Mouse (Mus musculus) forebrain, embryonic 10.5 days (tissue): ENCODE results near the gene Cbl. TPM values are rescaled to one million over a fixed set of nuclear protein-coding genes. Genes with fewer than 3 reads are reported as not detected.

Experiments used
- DNase-seq: peaks from one replicate; pipeline ENCODE4 v3.0.0-alpha.2; 2017; ENCODE audit warnings: low spot score; ENCODE audit errors: extremely low spot score
- H3K27ac ChIP-seq: fragments of 300-500 bp; sonication (generic); 2 replicates; pipeline ENCODE4 v1.5.1; 2016; ENCODE audit warnings: mild to moderate bottlenecking
- H3K27me3 ChIP-seq: fragments of 300-500 bp; sonication (generic); 2 replicates; pipeline ENCODE4 v1.6.1; 2016; ENCODE audit warnings: mild to moderate bottlenecking; ENCODE audit not compliant: poor library complexity, severe bottlenecking
- H3K36me3 ChIP-seq: fragments of 300-500 bp; sonication (generic); replicated peaks from 2 replicates; pipeline ENCODE4 v1.6.1; 2016; ENCODE audit warnings: mild to moderate bottlenecking, moderate library complexity
- H3K4me1 ChIP-seq: fragments of 300-500 bp; sonication (generic); 2 replicates; pipeline ENCODE4 v1.6.1; 2016
- H3K4me3 ChIP-seq: fragments of 300-500 bp; sonication (generic); 2 replicates; pipeline ENCODE4 v1.5.1; 2016; ENCODE audit warnings: mild to moderate bottlenecking, moderate library complexity
- H3K9me3 ChIP-seq: fragments of 300-500 bp; sonication (generic); 2 replicates; pipeline ENCODE4 v1.6.1; 2016; ENCODE audit warnings: mild to moderate bottlenecking, moderate library complexity
- WGBS: fragments of 180-500 bp; shearing (Covaris S2); methylation state at CpG from one replicate; pipeline ENCODE4 v1.1.7; 2016; 5-methylcytosine and 5-hydroxymethylcytosine counted together
- polyA plus RNA-seq: library from polyadenylated mRNA; unstranded; fragments of >200 nt; fragmentation: Nextera tagmentation; extraction: Ambion mirVana; gene quantifications from 2 replicates; pipeline ENCODE4 v1.2.1, GENCODE M21; 2016

Cbl gene
- polyA plus RNA-seq, 1 experiment from 2014 or later = 23.8 TPM

DNA sequence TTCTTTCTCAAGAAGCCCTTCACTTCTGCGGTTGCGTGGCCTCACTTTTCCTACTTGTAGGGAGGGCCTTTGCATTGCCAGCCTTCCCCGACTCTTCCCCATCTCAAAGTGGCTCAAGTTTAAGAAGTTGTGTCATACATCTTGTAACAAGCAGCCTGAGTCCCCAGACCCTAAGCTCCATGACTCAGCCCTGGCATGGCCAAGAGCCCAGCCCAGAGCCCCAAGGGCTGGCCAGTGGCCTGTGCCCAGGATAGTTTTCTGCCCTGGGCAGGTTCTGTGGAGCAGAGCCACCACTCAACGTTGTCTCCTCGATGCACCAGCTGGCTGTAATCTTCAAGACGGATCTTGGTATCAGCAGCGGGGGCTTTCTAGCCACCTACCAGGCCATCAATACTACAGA, 129.0 kb downstream of the Cbl start:
- Histone ChIP-seq H3K36me3 (peaks cover 73% of the 10 kb centered on the region), H3K27me3 (no peaks in the 10 kb centered on the region), H3K4me1 (peaks cover 67% of the 10 kb centered on the region), H3K9me3 (no peaks in the 10 kb centered on the region), H3K4me3 (no peak overlapping the region), H3K27ac (no peak overlapping the region)
- WGBS = 94% methylated on average over 7 of the region's 7 CpGs
- DNase-seq = no peak

DNA sequence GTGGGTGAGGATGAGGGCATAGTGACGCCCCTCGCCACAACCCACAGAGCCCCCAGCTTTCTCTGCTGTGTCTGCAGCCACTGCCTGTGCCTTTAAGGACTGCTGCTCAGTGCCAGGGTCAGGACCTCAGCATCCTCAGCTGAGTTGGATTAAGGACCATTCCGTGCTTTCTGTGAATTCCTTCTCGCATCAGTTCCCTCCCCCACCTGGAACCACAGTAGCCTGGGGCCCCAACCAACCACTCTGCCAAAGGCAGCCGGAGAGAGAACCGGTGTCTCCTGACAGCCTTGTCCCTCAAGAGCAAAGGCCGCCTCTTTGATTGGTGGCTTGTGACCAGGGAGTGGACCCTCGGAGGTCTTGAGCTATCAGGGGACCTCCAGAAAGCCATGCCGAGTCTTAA, 132.4 kb downstream of the Cbl start, which contains the start of gene Mfrp:
Gene Mfrp, plus strand, starts transcription at position 240 of the 400 bp plus-strand sequence.
- peaks cover 44% of the 10 kb centered on the region for H3K36me3 ChIP-seq
- peaks cover 42% of the 10 kb centered on the region for H3K4me1 ChIP-seq
- no peaks in the 10 kb centered on the region for H3K27me3 ChIP-seq
- 53% methylated on average over 9 of the region's 9 CpGs for WGBS
- no peak for DNase-seq
- peak within 1 kb of the TSS; percentile 22 for H3K27ac ChIP-seq
- no peaks in the 10 kb centered on the region for H3K9me3 ChIP-seq
- H3K4me3 ChIP-seq = 0 out of 2 replicates have a peak within 1 kb of the TSS, but pooled peaks have one; percentile 0

DNA sequence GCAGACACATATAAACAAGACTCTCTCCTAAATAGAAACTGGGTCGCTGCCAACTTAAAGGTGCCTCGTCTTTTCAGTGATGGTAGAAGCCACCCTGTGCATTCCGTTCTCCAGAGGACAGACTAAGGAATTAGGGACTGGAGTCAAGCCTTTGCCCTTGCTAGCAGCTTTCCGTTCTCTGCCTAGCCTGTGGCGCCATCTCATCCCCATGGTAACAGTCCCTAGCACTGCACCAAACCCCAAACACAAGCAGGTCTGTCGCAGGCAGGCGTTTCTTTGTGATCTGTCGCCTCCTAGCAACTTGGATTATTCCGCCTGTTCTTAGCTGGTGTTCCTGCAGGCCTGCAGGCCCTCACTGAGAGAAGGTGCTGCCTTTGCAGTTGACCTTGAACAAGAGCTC, 137.3 kb downstream of the Cbl start:
- Histone ChIP-seq H3K27ac (peak overlapping the region; percentile 54), H3K27me3 (no peaks in the 10 kb centered on the region), H3K4me1 (peaks cover 26% of the 10 kb centered on the region), H3K4me3 (no peak overlapping the region), H3K36me3 (peaks cover 18% of the 10 kb centered on the region), H3K9me3 (no peaks in the 10 kb centered on the region)
- peak; percentile 65 for DNase-seq
- WGBS = 18% methylated on average over 9 of the region's 9 CpGs

DNA sequence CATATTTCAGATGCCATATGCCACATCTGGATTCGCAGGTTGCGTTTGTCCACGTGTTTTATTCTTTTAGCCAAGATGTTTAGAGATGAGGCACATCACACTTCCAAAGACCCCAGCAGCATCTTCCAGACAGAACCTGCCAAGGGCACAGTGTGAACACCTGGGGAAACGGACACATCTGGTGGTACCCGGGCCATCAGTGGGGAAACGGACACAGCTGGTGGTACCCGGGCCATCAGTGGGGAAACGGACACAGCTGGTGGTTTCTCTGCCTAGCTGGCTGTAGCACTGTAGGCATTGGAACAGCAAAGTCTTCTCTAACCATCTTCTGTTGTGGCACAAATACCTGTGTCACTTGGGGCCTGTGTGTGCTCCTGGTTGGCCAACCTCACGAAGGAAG, 138.1 kb downstream of the Cbl start:
- Histone ChIP-seq H3K27ac (no peak overlapping the region), H3K4me1 (peaks cover 21% of the 10 kb centered on the region), H3K9me3 (no peaks in the 10 kb centered on the region), H3K27me3 (no peaks in the 10 kb centered on the region), H3K4me3 (no peak overlapping the region), H3K36me3 (peaks cover 25% of the 10 kb centered on the region)
- no peak for DNase-seq
- 93% methylated on average over 9 of the region's 9 CpGs for WGBS

DNA sequence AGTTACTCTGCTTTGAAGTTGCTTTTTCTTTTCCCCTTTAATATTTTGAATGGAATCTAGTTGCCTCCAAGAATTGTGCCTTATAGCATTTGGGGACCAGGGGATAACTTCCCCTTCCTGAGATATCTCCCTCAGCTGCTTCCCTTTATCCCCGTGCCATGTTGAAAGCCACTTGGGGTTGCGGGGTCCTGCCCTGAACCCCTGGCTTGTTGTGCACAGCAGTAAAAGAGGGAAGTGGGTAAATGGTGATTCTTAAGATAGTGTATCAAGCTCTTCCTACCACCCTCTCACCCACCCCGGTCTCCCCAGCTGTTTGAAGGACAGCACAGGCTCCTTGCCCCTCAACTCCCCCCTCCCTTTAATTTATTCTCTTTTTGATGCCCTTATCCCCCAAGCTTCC, 139.1 kb downstream of the Cbl start:
- Histone ChIP-seq H3K27me3 (no peaks in the 10 kb centered on the region), H3K27ac (no peak overlapping the region), H3K4me3 (no peak overlapping the region), H3K36me3 (peaks cover 34% of the 10 kb centered on the region), H3K9me3 (no peaks in the 10 kb centered on the region), H3K4me1 (peaks cover 23% of the 10 kb centered on the region)
- DNase-seq = no peak
- WGBS = 82% methylated on average over 3 of the region's 3 CpGs

DNA sequence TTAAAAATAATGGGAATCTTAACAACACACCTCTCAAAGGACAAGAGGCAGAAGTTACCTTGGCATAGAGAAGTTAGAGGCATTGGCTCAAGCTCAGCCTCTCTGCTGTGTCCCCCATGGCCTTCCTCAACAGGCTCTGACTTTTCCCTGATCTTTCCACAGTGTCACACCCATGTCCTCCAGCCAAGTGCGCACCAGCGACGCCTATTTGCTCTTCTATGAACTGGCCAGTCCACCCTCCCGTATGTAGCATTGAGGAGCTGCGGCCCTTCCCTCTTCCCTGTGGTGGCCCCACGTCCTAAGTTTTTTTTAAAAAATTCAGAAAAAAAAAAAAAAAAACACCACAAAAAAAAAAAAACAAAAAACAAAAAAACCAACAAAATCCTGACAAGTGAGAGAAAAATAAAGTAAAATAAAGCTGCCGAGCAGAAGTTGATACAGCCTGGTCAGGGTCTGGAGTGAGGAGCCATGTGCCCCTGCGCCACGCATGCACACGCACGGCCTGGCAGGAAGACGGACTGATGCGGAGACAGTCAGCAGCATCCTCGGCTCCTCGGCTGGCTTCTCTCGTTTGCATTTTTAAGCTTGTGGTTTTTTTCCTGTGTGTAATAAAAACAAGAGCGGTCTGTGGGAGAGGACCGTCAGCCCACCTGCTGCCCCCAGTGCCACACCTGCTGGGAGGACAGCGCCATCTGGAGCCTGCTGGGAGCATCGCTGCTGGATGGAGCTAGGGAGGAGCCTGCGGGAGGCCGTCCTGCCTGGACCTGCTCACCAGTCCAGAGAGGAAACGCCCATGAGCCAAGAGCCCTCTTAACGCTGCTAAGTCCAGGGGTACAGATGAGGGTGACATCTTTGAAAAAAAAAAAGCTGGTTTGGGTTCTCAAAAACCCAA, 140.0 kb downstream of the Cbl start:
- peaks cover 32% of the 10 kb centered on the region for H3K4me1 ChIP-seq
- no peak overlapping the region for H3K4me3 ChIP-seq
- WGBS = 37% methylated on average over 24 of the region's 24 CpGs
- no peaks in the 10 kb centered on the region for H3K9me3 ChIP-seq
- no peak overlapping the region for H3K27ac ChIP-seq
- peaks cover 34% of the 10 kb centered on the region for H3K36me3 ChIP-seq
- peak; percentile 73 for DNase-seq
- peaks cover 6% of the 10 kb centered on the region for H3K27me3 ChIP-seq

Other genes starting within 250 kb of the Cbl start
- gene Thy1, start 190.7 kb downstream of the Cbl start, polyA plus RNA-seq = not detected in 2 replicates
- 12.7 and 12.9 TPM in 2 replicates for gene Usp2, start 167.0 kb downstream of the Cbl start, polyA plus RNA-seq
- gene Mfrp, start 132.3 kb downstream of the Cbl start, polyA plus RNA-seq = 0.15 and 0.26 TPM in 2 replicates
- not detected in 2 replicates for gene C1qtnf5, start 126.8 kb downstream of the Cbl start, polyA plus RNA-seq
- gene Gm49380, start 120.5 kb downstream of the Cbl start, polyA plus RNA-seq = 0.06 and 0.36 TPM in 2 replicates
- gene Rnf26, start 120.5 kb downstream of the Cbl start, polyA plus RNA-seq = 79.5 and 81.5 TPM in 2 replicates
- gene Mcam, start 99.6 kb downstream of the Cbl start, polyA plus RNA-seq = 10.1 and 11.4 TPM in 2 replicates
- gene Ccdc153, start 6.6 kb upstream of the Cbl start, polyA plus RNA-seq = not detected in 2 replicates
- 0.06 TPM in 1 of 2 replicates, not detected in the other for gene Pdzd3, start 17.4 kb upstream of the Cbl start, polyA plus RNA-seq
- 2.8 and 2.9 TPM in 2 replicates for gene Nlrx1, start 34.5 kb upstream of the Cbl start, polyA plus RNA-seq
- 5.3 and 7.2 TPM in 2 replicates for gene Abcg4, start 54.6 kb upstream of the Cbl start, polyA plus RNA-seq
- gene Hinfp, start 71.6 kb upstream of the Cbl start, polyA plus RNA-seq = 32.8 and 33.0 TPM in 2 replicates
- gene C2cd2l, start 86.2 kb upstream of the Cbl start, polyA plus RNA-seq = 8.3 and 8.7 TPM in 2 replicates
- gene Dpagt1, start 92.0 kb upstream of the Cbl start, polyA plus RNA-seq = 48.0 and 49.3 TPM in 2 replicates
- 524 and 528 TPM in 2 replicates for gene H2afx, start 100.6 kb upstream of the Cbl start, polyA plus RNA-seq
- gene Hmbs, start 110.2 kb upstream of the Cbl start, polyA plus RNA-seq = 196 and 210 TPM in 2 replicates
- gene Vps11, start 127.6 kb upstream of the Cbl start, polyA plus RNA-seq = 29.0 and 32.3 TPM in 2 replicates
- gene Hyou1, start 145.4 kb upstream of the Cbl start, polyA plus RNA-seq = 38.7 and 43.7 TPM in 2 replicates
- gene Slc37a4, start 162.8 kb upstream of the Cbl start, polyA plus RNA-seq = 18.8 and 19.4 TPM in 2 replicates
- 2,069 and 2,211 TPM in 2 replicates for gene Rps25, start 173.1 kb upstream of the Cbl start, polyA plus RNA-seq
- gene Trappc4, start 173.6 kb upstream of the Cbl start, polyA plus RNA-seq = 181 and 189 TPM in 2 replicates
- 25.6 and 26.1 TPM in 2 replicates for gene Ccdc84, start 184.5 kb upstream of the Cbl start, polyA plus RNA-seq
- gene Foxr1, start 207.1 kb upstream of the Cbl start, polyA plus RNA-seq = not detected in 2 replicates
- not detected in 2 replicates for gene Upk2, start 220.9 kb upstream of the Cbl start, polyA plus RNA-seq
- 3.9 and 5.0 TPM in 2 replicates for gene Bcl9l, start 248.8 kb upstream of the Cbl start, polyA plus RNA-seq